Mouse (Mus musculus): ENCODE results near the gene Phf24. TPM values are rescaled to one million over a fixed set of nuclear protein-coding genes. Genes with fewer than 3 reads are reported as not detected.
A peak's percentile ranks its signal among the peaks of the same experiment; 100 is the strongest.

Phf24 gene
- total and polyA plus RNA-seq, 3 experiments: 0.31 to 0.92 TPM; not detected in 1

DNA sequence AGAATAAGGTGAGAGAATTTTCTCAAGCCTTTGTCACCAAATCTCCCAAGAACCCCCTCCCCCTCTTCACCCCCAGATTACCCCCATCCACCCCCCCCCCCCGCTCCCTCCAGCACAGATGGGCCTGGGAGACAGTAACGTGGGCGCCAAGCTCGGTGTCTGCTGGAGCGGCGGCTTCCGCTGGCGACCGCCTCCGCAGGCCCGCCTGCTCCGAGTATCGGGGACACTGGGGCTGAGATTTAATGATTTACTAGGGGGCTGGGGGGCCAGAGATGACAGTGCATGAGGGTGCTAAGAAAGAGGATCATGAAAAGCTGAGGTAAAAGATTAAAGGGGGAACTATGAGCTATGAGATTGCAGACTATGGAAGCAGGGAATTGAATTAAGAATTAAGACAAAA is 32.1 kb downstream of the Phf24 start:
- H3K27me3 ChIP-seq (ENCODE audit: control insufficient read depth in 1 of 2, insufficient read depth in 2 of 2, low read length in 2 of 2): peaks cover 0 to 1% of the 10 kb centered on the region in 2 experiments; a peak in 1 of 4 replicates

DNA sequence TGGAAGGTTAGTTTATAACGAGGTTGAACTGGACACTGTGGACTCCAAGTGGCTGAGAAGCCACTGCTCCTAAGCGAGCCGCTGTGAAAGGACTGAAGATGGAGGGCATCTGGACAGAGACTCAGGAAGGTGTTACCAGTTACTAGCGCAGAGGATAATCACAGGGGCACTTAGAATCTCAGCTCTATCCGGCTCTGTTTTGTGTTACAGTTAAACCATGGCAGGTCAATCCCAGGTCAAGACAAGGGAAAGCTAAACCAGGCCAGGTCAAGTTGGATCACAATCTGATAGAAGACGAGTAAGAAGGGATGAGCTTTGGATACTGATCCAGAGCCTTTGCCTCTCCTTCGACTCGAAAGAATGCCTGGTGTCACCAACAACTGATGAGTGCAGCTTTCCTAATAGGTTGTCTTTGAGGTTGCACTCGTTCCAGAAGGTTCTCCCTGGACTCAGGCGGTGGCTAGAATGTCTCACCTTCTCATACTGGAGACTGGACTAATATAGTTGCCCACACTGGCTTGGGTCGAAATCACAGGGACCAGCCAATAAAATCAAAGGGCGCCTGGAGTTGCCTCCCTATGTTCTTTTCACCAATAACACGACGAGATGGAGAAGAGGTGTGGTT is 32.7 kb downstream of the Phf24 start:
- no peak for DNase-seq (ENCODE audit: low read depth, low spot score)
- H3K36me3 ChIP-seq (ENCODE audit: control insufficient read depth in 1 of 2, insufficient read depth in 2 of 2, low read length in 2 of 2): no peaks in the 10 kb centered on the region
- H3K4me1 ChIP-seq (ENCODE audit: control insufficient read depth in 1 of 2, insufficient read depth in 2 of 2, low read length in 2 of 2): peaks cover 0 to 8% of the 10 kb centered on the region in 2 experiments; a peak in 1 of 4 replicates
- no peaks in the 10 kb centered on the region; the same call in 1 of the 2 replicates for H3K79me2 ChIP-seq (ENCODE audit: control insufficient read depth, insufficient read depth, low read length, poor library complexity)
- H3K27me3 ChIP-seq (ENCODE audit: control insufficient read depth in 1 of 2, insufficient read depth in 2 of 2, low read length in 2 of 2): peaks cover 0 to 1% of the 10 kb centered on the region in 2 experiments; a peak in 1 of 4 replicates
- no peak for TF ChIP-seq BHLHE40 (IDR thresholded peaks at IDR 0.05; ENCODE audit: borderline replicate concordance, low read depth, low read length)
- no peak for TF ChIP-seq MAX (IDR thresholded peaks at IDR 0.05; ENCODE audit: low read length)
- no peak for TF ChIP-seq POLR2AphosphoS5 (IDR thresholded peaks at IDR 0.05; ENCODE audit: borderline replicate concordance, low read depth, low read length)
- TF ChIP-seq SIN3A (IDR thresholded peaks at IDR 0.05; ENCODE audit: low read length): no peak
- no peak for TF ChIP-seq NELFE (IDR thresholded peaks at IDR 0.05; ENCODE audit: low read depth, low read length)
- no peak for TF ChIP-seq POLR2AphosphoS2 (IDR thresholded peaks at IDR 0.05; ENCODE audit: low read length)
- no peak overlapping the region for H3K27ac ChIP-seq (ENCODE audit: control insufficient read depth, low read depth, low read length)
- H3K4me3 ChIP-seq (ENCODE audit: control insufficient read depth in 1 of 2, insufficient read depth in 1 of 2, low read depth in 2 of 2, low read length in 2 of 2): peak overlapping the region; percentile 9 to 77; a peak in 3 of 4 replicates
- H3K9ac ChIP-seq (ENCODE audit: control insufficient read depth, low read depth, low read length, poor library complexity, severe bottlenecking): no peak overlapping the region
- H3K9me3 ChIP-seq (replicated peaks; ENCODE audit: insufficient read depth, low read length): no peaks in the 10 kb centered on the region

More for the DNA sequence above, 32.1 kb downstream of the Phf24 start:
- H3K79me2 ChIP-seq (ENCODE audit: control insufficient read depth, insufficient read depth, low read length, poor library complexity): no peaks in the 10 kb centered on the region; the same call in 1 of the 2 replicates
- no peak overlapping the region for H3K9ac ChIP-seq (ENCODE audit: control insufficient read depth, low read depth, low read length, poor library complexity, severe bottlenecking)
- H3K4me1 ChIP-seq (ENCODE audit: control insufficient read depth in 1 of 2, insufficient read depth in 2 of 2, low read length in 2 of 2): peaks cover 0 to 8% of the 10 kb centered on the region in 2 experiments; a peak in 1 of 4 replicates
- no peaks in the 10 kb centered on the region for H3K9me3 ChIP-seq (replicated peaks; ENCODE audit: insufficient read depth, low read length)
- H3K4me3 ChIP-seq (ENCODE audit: control insufficient read depth in 1 of 2, insufficient read depth in 1 of 2, low read depth in 2 of 2, low read length in 2 of 2): no peak overlapping the region
- no peaks in the 10 kb centered on the region for H3K36me3 ChIP-seq (ENCODE audit: control insufficient read depth in 1 of 2, insufficient read depth in 2 of 2, low read length in 2 of 2)
- DNase-seq (ENCODE audit: low read depth, low spot score): no peak
- no peak overlapping the region for H3K27ac ChIP-seq (ENCODE audit: control insufficient read depth, low read depth, low read length)
- TF ChIP-seq EP300 (IDR thresholded peaks at IDR 0.05; ENCODE audit: low read depth in 1 of 2, low read length in 2 of 2) (no peak), CHD2 (IDR thresholded peaks at IDR 0.05; ENCODE audit: low read length) (no peak), CHD1 (IDR thresholded peaks at IDR 0.05; ENCODE audit: low read depth, low read length) (no peak), NELFE (IDR thresholded peaks at IDR 0.05; ENCODE audit: low read depth, low read length) (no peak), TBP (IDR thresholded peaks at IDR 0.05; ENCODE audit: low read depth, low read length) (no peak), MEF2A (IDR thresholded peaks at IDR 0.05; ENCODE audit: extremely low read depth, insufficient replicate concordance, low read depth, low read length, poor library complexity, severe bottlenecking) (no peak), SMC3 (IDR thresholded peaks at IDR 0.05; ENCODE audit: low read depth, low read length) (no peak), E2F4 (IDR thresholded peaks at IDR 0.05; ENCODE audit: borderline replicate concordance, low read depth, low read length) (no peak), NRF1 (IDR thresholded peaks at IDR 0.05; ENCODE audit: insufficient read depth, low read depth, low read length, poor library complexity, severe bottlenecking) (no peak), POLR2A (IDR thresholded peaks at IDR 0.05; ENCODE audit: control insufficient read depth in 1 of 2, insufficient read depth in 1 of 2, low read depth in 1 of 2, low read length in 2 of 2, poor library complexity in 1 of 2) (no peak), MAZ (IDR thresholded peaks at IDR 0.05; ENCODE audit: low read depth, low read length) (no peak)

Data from MEL (cell line).